Mouse (Mus musculus) lung, postnatal 0 days (tissue): ENCODE results near the gene Ifit1bl2. TPM values are rescaled to one million over a fixed set of nuclear protein-coding genes. Genes with fewer than 3 reads are reported as not detected.
A peak's percentile ranks its signal among the peaks of the same experiment; 100 is the strongest.

Experiments
- ATAC-seq: fragments of 200-750 bp; cut with Nextera tagmentation; 2 replicates; pipeline ENCODE4 v1.8.0; 2017; ENCODE audit warnings: moderate library complexity
- DNase-seq: peaks from one replicate; pipeline ENCODE4 v3.0.0-alpha.2; 2016; ENCODE audit warnings: low spot score
- H3K27ac ChIP-seq: fragments of 300-500 bp; sonication (generic); 2 replicates; pipeline ENCODE4 v1.5.1; 2014; ENCODE audit warnings: antibody characterized with exemption, mild to moderate bottlenecking, low read length, mixed read lengths
- H3K27me3 ChIP-seq: fragments of 300-500 bp; sonication (generic); replicated peaks from 2 replicates; pipeline ENCODE4 v1.6.1; 2014; ENCODE audit warnings: low read length, mixed read lengths; ENCODE audit not compliant: insufficient read depth
- H3K36me3 ChIP-seq: fragments of 300-500 bp; sonication (generic); 2 replicates; pipeline ENCODE4 v1.6.1; 2014; ENCODE audit warnings: low read length, mixed read lengths; ENCODE audit not compliant: insufficient read depth
- H3K4me1 ChIP-seq: fragments of 300-500 bp; sonication (generic); 2 replicates; pipeline ENCODE4 v1.6.1; 2014; ENCODE audit warnings: antibody characterized with exemption, low read depth, low read length, mixed read lengths; ENCODE audit not compliant: insufficient read depth
- H3K4me2 ChIP-seq: fragments of 300-500 bp; sonication (generic); replicated peaks from 2 replicates; pipeline ENCODE4 v1.6.1; 2014; ENCODE audit warnings: low read depth, mild to moderate bottlenecking, low read length, moderate library complexity, mixed read lengths
- H3K4me3 ChIP-seq: fragments of 300-500 bp; sonication (generic); 2 replicates; pipeline ENCODE4 v1.5.1; 2014; ENCODE audit warnings: low read depth, low read length
- H3K9ac ChIP-seq: fragments of 300-500 bp; sonication (generic); replicated peaks from 2 replicates; pipeline ENCODE4 v1.6.1; 2014; ENCODE audit warnings: low read depth, mild to moderate bottlenecking
- H3K9me3 ChIP-seq: fragments of 300-500 bp; sonication (generic); 2 replicates; pipeline ENCODE4 v1.6.1; 2016; ENCODE audit warnings: low read length, mixed read lengths
- CTCF ChIP-seq: IDR thresholded peaks from 2 replicates; pipeline ENCODE4 v1.5.1; 2016; ENCODE audit warnings: antibody characterized with exemption, mild to moderate bottlenecking
- EP300 ChIP-seq: IDR thresholded peaks from 2 replicates; pipeline ENCODE4 v1.6.1; 2016; ENCODE audit warnings: antibody characterized with exemption, mild to moderate bottlenecking, control low read depth
- WGBS: fragments of 180-500 bp; shearing (Covaris S2); extraction: QIAGEN DNeasy Blood & Tissue Kit; methylation state at CpG from one replicate; pipeline ENCODE4 v1.1.7; 2014; 5-methylcytosine and 5-hydroxymethylcytosine counted together
- polyA plus RNA-seq: library from polyadenylated mRNA; unstranded; fragments of >200 nt; fragmentation: Nextera tagmentation; extraction: Ambion mirVana; gene quantifications from 2 replicates; pipeline ENCODE4 v1.2.1, GENCODE M21; 2015

The Ifit1bl2 gene
- polyA plus RNA-seq, 1 experiment from 2014 or later: 0.54 TPM

- DNase-seq (no peak), ATAC-seq (no peak)
- Histone ChIP-seq H3K4me2 (no peak overlapping the region), H3K36me3 (no peaks in the 10 kb centered on the region), H3K27me3 (no peaks in the 10 kb centered on the region), H3K4me3 (no peak overlapping the region), H3K27ac (no peak overlapping the region), H3K4me1 (no peaks in the 10 kb centered on the region), H3K9ac (no peak overlapping the region), H3K9me3 (no peaks in the 10 kb centered on the region)
- no peak for TF ChIP-seq EP300
- TF ChIP-seq CTCF: no peak
- 75% methylated on average over 5 of the region's 5 CpGs for WGBS
Observed at GRCm38 (mm10) chr19:34642616-34643015, 2.1 kb upstream of the Ifit1bl2 start.

GRCm38 (mm10) chr19:34636933-34637557 is 3.5 kb downstream of the Ifit1bl2 start:
- no peaks in the 10 kb centered on the region for H3K27me3 ChIP-seq
- TF ChIP-seq CTCF (peak; percentile 89), EP300 (no peak)
- H3K4me2 ChIP-seq: no peak overlapping the region
- DNase-seq (peak; percentile 79), ATAC-seq (peak; percentile 68)
- no peaks in the 10 kb centered on the region for H3K36me3 ChIP-seq
- 6% methylated on average over 3 of the region's 3 CpGs for WGBS
- H3K9me3 ChIP-seq: no peaks in the 10 kb centered on the region
- no peak overlapping the region for H3K9ac ChIP-seq
- H3K4me3 ChIP-seq: no peak overlapping the region
- H3K4me1 ChIP-seq: no peaks in the 10 kb centered on the region
- no peak overlapping the region for H3K27ac ChIP-seq

- no peaks in the 10 kb centered on the region for H3K27me3 ChIP-seq
- no peaks in the 10 kb centered on the region for H3K9me3 ChIP-seq
- TF ChIP-seq EP300 (no peak), CTCF (no peak)
- H3K9ac ChIP-seq: no peak overlapping the region
- WGBS: 44% methylated on average over 2 of the region's 2 CpGs
- H3K4me3 ChIP-seq: no peak overlapping the region
- ATAC-seq (no peak), DNase-seq (no peak)
- no peaks in the 10 kb centered on the region for H3K36me3 ChIP-seq
- no peak overlapping the region for H3K27ac ChIP-seq
- no peak overlapping the region for H3K4me2 ChIP-seq
- no peaks in the 10 kb centered on the region for H3K4me1 ChIP-seq
Observed at GRCm38 (mm10) chr19:34633484-34633883, 7.1 kb downstream of the Ifit1bl2 start.

DNA sequence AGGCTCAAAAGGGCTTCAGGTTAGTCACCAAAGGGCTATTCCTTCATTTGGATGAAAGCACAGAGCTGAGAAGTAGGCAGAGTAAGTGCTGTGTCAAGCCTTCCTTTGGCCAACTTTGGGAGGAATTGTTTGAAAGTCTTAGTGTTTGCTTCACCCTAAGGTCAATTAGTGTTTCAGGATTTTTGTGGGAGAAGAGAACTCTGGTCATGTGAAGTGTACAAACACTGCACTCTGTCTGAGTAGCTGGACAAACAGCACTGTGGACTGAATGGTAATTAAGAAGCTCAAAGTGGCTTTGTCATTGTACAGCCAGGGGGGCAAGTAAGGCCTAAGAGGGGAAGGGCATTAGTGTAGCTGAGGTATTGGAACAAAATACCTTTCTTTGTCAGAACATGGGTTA is 9.1 kb downstream of the Ifit1bl2 start:
- no peak overlapping the region for H3K4me2 ChIP-seq
- no peaks in the 10 kb centered on the region for H3K4me1 ChIP-seq
- no peaks in the 10 kb centered on the region for H3K9me3 ChIP-seq
- H3K27me3 ChIP-seq: no peaks in the 10 kb centered on the region
- TF ChIP-seq CTCF: no peak
- peak; percentile 97 for TF ChIP-seq EP300
- no peak overlapping the region for H3K27ac ChIP-seq
- no peak overlapping the region for H3K9ac ChIP-seq
- ATAC-seq (peak; percentile 97), DNase-seq (peak; percentile 91)
- H3K36me3 ChIP-seq: no peaks in the 10 kb centered on the region
- H3K4me3 ChIP-seq: no peak overlapping the region

GRCm38 (mm10) chr19:34627496-34627895 is 13.0 kb downstream of the Ifit1bl2 start:
- ATAC-seq (no peak), DNase-seq (no peak)
- Histone ChIP-seq H3K36me3 (no peaks in the 10 kb centered on the region), H3K27me3 (no peaks in the 10 kb centered on the region), H3K9me3 (no peaks in the 10 kb centered on the region), H3K27ac (no peak overlapping the region), H3K4me1 (no peaks in the 10 kb centered on the region), H3K4me2 (no peak overlapping the region), H3K4me3 (no peak overlapping the region), H3K9ac (no peak overlapping the region)
- WGBS: 80% methylated on average over 2 of the region's 2 CpGs
- TF ChIP-seq CTCF (no peak), EP300 (no peak)

GRCm38 (mm10) chr19:34624663-34625062 is 15.9 kb downstream of the Ifit1bl2 start:
- Histone ChIP-seq H3K9me3 (no peaks in the 10 kb centered on the region), H3K36me3 (no peaks in the 10 kb centered on the region), H3K9ac (no peak overlapping the region), H3K27ac (no peak overlapping the region), H3K4me1 (no peaks in the 10 kb centered on the region), H3K4me2 (no peak overlapping the region), H3K4me3 (no peak overlapping the region), H3K27me3 (no peaks in the 10 kb centered on the region)
- DNase-seq: no peak
- TF ChIP-seq CTCF (no peak), EP300 (no peak)
- WGBS: 76% methylated on average over 4 of the region's 4 CpGs
- ATAC-seq: no peak

GRCm38 (mm10) chr19:34623781-34624180 is 16.8 kb downstream of the Ifit1bl2 start:
- WGBS: 88% methylated on average over 6 of the region's 6 CpGs

More at GRCm38 (mm10) chr19:34623781-34624180, 16.8 kb downstream of the Ifit1bl2 start:
- Histone ChIP-seq H3K9ac (no peak overlapping the region), H3K27me3 (no peaks in the 10 kb centered on the region), H3K4me1 (no peaks in the 10 kb centered on the region), H3K4me3 (no peak overlapping the region), H3K9me3 (no peaks in the 10 kb centered on the region), H3K36me3 (no peaks in the 10 kb centered on the region), H3K27ac (no peak overlapping the region), H3K4me2 (no peak overlapping the region)
- TF ChIP-seq EP300 (no peak), CTCF (no peak)
- DNase-seq (no peak), ATAC-seq (no peak)
